Mouse (Mus musculus): ENCODE measurements around the gene Ccdc171. TPM values are rescaled to one million over a fixed set of nuclear protein-coding genes. Genes with fewer than 3 reads are reported as not detected.

Ccdc171 gene
- polyA plus RNA-seq, 1 experiment, result 2.1 TPM

GRCm38 (mm10) chr4:83682866-83683265, 157.5 kb downstream of the Ccdc171 start:
- Histone ChIP-seq H3K4me1 (ENCODE audit: control insufficient read depth, insufficient read depth, low read length) (no peaks in the 10 kb centered on the region), H3K4me3 (replicated peaks; ENCODE audit: insufficient read depth, low read depth, low read length) (no peak overlapping the region), H3K27ac (ENCODE audit: insufficient read depth, low read length) (no peak overlapping the region), H3K27me3 (ENCODE audit: control insufficient read depth, insufficient read depth, low read length) (no peaks in the 10 kb centered on the region)
- WGBS, result 84% methylated on average over 7 of the region's 7 CpGs
- TF ChIP-seq POLR2A (IDR thresholded peaks at IDR 0.05; ENCODE audit: borderline replicate concordance, insufficient read depth, low read length), result no peak
- no peak for TF ChIP-seq CTCF (IDR thresholded peaks at IDR 0.05; ENCODE audit: borderline replicate concordance, insufficient read depth, low read depth, low read length)
- no peak for DNase-seq

GRCm38 (mm10) chr4:83700190-83700589, 174.8 kb downstream of the Ccdc171 start:
- Histone ChIP-seq H3K27me3 (ENCODE audit: control insufficient read depth, insufficient read depth, low read length) (no peaks in the 10 kb centered on the region), H3K27ac (ENCODE audit: insufficient read depth, low read length) (no peak overlapping the region), H3K4me1 (ENCODE audit: control insufficient read depth, insufficient read depth, low read length) (no peaks in the 10 kb centered on the region), H3K4me3 (replicated peaks; ENCODE audit: insufficient read depth, low read depth, low read length) (no peak overlapping the region)
- WGBS, result 45% methylated on average over 3 of the region's 3 CpGs
- no peak for DNase-seq
- TF ChIP-seq POLR2A (IDR thresholded peaks at IDR 0.05; ENCODE audit: borderline replicate concordance, insufficient read depth, low read length) (no peak), CTCF (IDR thresholded peaks at IDR 0.05; ENCODE audit: borderline replicate concordance, insufficient read depth, low read depth, low read length) (no peak)

- TF ChIP-seq CTCF (IDR thresholded peaks at IDR 0.05; ENCODE audit: borderline replicate concordance, insufficient read depth, low read depth, low read length), result no peak
- TF ChIP-seq POLR2A (IDR thresholded peaks at IDR 0.05; ENCODE audit: borderline replicate concordance, insufficient read depth, low read length), result no peak
- H3K27me3 ChIP-seq (ENCODE audit: control insufficient read depth, insufficient read depth, low read length), result no peaks in the 10 kb centered on the region
- no peaks in the 10 kb centered on the region for H3K4me1 ChIP-seq (ENCODE audit: control insufficient read depth, insufficient read depth, low read length)
- no peak for DNase-seq
- no peak overlapping the region for H3K27ac ChIP-seq (ENCODE audit: insufficient read depth, low read length)
- no peak overlapping the region for H3K4me3 ChIP-seq (replicated peaks; ENCODE audit: insufficient read depth, low read depth, low read length)
- WGBS, result 94% methylated on average over 1 of the region's 1 CpGs
Measured at GRCm38 (mm10) chr4:83716996-83717395, 191.7 kb downstream of the Ccdc171 start.

GRCm38 (mm10) chr4:83719816-83720215, 194.5 kb downstream of the Ccdc171 start:
- Histone ChIP-seq H3K4me3 (replicated peaks; ENCODE audit: insufficient read depth, low read depth, low read length) (no peak overlapping the region), H3K27me3 (ENCODE audit: control insufficient read depth, insufficient read depth, low read length) (no peaks in the 10 kb centered on the region), H3K4me1 (ENCODE audit: control insufficient read depth, insufficient read depth, low read length) (no peaks in the 10 kb centered on the region), H3K27ac (ENCODE audit: insufficient read depth, low read length) (no peak overlapping the region)
- DNase-seq, result no peak
- WGBS, result 39% methylated on average over 11 of the region's 11 CpGs
- no peak for TF ChIP-seq CTCF (IDR thresholded peaks at IDR 0.05; ENCODE audit: borderline replicate concordance, insufficient read depth, low read depth, low read length)
- TF ChIP-seq POLR2A (IDR thresholded peaks at IDR 0.05; ENCODE audit: borderline replicate concordance, insufficient read depth, low read length), result no peak

GRCm38 (mm10) chr4:83725136-83725535, 199.8 kb downstream of the Ccdc171 start:
- 12% methylated on average over 2 of the region's 2 CpGs for WGBS
- no peak for DNase-seq

GRCm38 (mm10) chr4:83739137-83739890, 214.0 kb downstream of the Ccdc171 start:
- Histone ChIP-seq H3K27me3 (ENCODE audit: control insufficient read depth, insufficient read depth, low read length) (no peaks in the 10 kb centered on the region), H3K27ac (ENCODE audit: insufficient read depth, low read length) (no peak overlapping the region), H3K4me1 (ENCODE audit: control insufficient read depth, insufficient read depth, low read length) (no peaks in the 10 kb centered on the region), H3K4me3 (replicated peaks; ENCODE audit: insufficient read depth, low read depth, low read length) (no peak overlapping the region)
- TF ChIP-seq POLR2A (IDR thresholded peaks at IDR 0.05; ENCODE audit: borderline replicate concordance, insufficient read depth, low read length), result no peak
- no peak for TF ChIP-seq CTCF (IDR thresholded peaks at IDR 0.05; ENCODE audit: borderline replicate concordance, insufficient read depth, low read depth, low read length)
- DNase-seq, result no peak
- WGBS, result 96% methylated on average over 9 of the region's 9 CpGs

More at GRCm38 (mm10) chr4:83725136-83725535, 199.8 kb downstream of the Ccdc171 start:
- Histone ChIP-seq H3K4me1 (ENCODE audit: control insufficient read depth, insufficient read depth, low read length) (no peaks in the 10 kb centered on the region), H3K4me3 (replicated peaks; ENCODE audit: insufficient read depth, low read depth, low read length) (no peak overlapping the region), H3K27me3 (ENCODE audit: control insufficient read depth, insufficient read depth, low read length) (no peaks in the 10 kb centered on the region), H3K27ac (ENCODE audit: insufficient read depth, low read length) (no peak overlapping the region)
- no peak for TF ChIP-seq POLR2A (IDR thresholded peaks at IDR 0.05; ENCODE audit: borderline replicate concordance, insufficient read depth, low read length)
- no peak for TF ChIP-seq CTCF (IDR thresholded peaks at IDR 0.05; ENCODE audit: borderline replicate concordance, insufficient read depth, low read depth, low read length)

- Histone ChIP-seq H3K4me3 (replicated peaks; ENCODE audit: insufficient read depth, low read depth, low read length) (no peak overlapping the region), H3K27me3 (ENCODE audit: control insufficient read depth, insufficient read depth, low read length) (no peaks in the 10 kb centered on the region), H3K4me1 (ENCODE audit: control insufficient read depth, insufficient read depth, low read length) (no peaks in the 10 kb centered on the region), H3K27ac (ENCODE audit: insufficient read depth, low read length) (no peak overlapping the region)
- no peak for DNase-seq
- WGBS, result 90% methylated on average over 4 of the region's 4 CpGs
- no peak for TF ChIP-seq CTCF (IDR thresholded peaks at IDR 0.05; ENCODE audit: borderline replicate concordance, insufficient read depth, low read depth, low read length)
- TF ChIP-seq POLR2A (IDR thresholded peaks at IDR 0.05; ENCODE audit: borderline replicate concordance, insufficient read depth, low read length), result no peak
Measured at GRCm38 (mm10) chr4:83739891-83740277, 214.5 kb downstream of the Ccdc171 start.

GRCm38 (mm10) chr4:83742806-83743460, 217.6 kb downstream of the Ccdc171 start:
- Histone ChIP-seq H3K27ac (ENCODE audit: insufficient read depth, low read length) (no peak overlapping the region), H3K4me3 (replicated peaks; ENCODE audit: insufficient read depth, low read depth, low read length) (no peak overlapping the region), H3K27me3 (ENCODE audit: control insufficient read depth, insufficient read depth, low read length) (no peaks in the 10 kb centered on the region), H3K4me1 (ENCODE audit: control insufficient read depth, insufficient read depth, low read length) (no peaks in the 10 kb centered on the region)
- no peak for DNase-seq
- WGBS, result 57% methylated on average over 12 of the region's 12 CpGs
- TF ChIP-seq POLR2A (IDR thresholded peaks at IDR 0.05; ENCODE audit: borderline replicate concordance, insufficient read depth, low read length) (no peak), CTCF (IDR thresholded peaks at IDR 0.05; ENCODE audit: borderline replicate concordance, insufficient read depth, low read depth, low read length) (no peak)
